9 mouse cellular contexts compared by ENCODE assay signal in the genomic region with DNA sequence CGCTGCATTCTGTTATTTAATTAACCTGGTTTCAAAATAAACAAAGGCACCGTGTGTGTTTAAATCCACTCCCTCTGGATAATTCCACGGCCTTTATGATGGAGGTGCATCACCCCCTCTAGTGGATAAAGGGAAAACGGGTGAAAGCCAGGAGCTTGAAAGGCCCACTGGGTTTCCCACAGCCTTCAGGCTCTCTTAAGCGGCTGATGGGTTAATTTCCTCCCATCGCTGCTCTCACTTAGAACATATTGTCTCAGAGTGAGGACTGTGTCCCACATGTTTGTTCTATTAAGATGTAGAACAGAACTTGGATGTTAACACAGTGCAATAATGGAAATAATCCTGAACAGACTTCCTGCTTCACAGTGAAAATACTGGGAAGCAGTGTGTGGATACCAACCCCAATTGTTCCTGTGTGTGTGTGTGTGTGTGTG. TPM values are rescaled to one million over a fixed set of nuclear protein-coding genes. Genes with fewer than 3 reads are reported as not detected.
DNase-seq lines count a peak whose midpoint lies in the region; ATAC-seq and TF ChIP-seq lines count a peak whose summit lies in the region.
"Had no signal": no experiment of that assay in that cellular context is flagged by ENCODE, and none has a peak within 500 bp of the region (broad histone marks: within the 10 kb centered on the region; RNA-seq: fewer than 3 reads in every experiment).

No protein-coding gene starts in this region.

- H3K27ac ChIP-seq in liver, adult 2 months (replicated peaks; ENCODE audit: insufficient read depth, low read depth, low read length) = no peak overlapping the region
- H3K27ac ChIP-seq in liver, embryonic 12.5 days = no peak overlapping the region
- H3K27ac ChIP-seq in lung, embryonic 16.5 days (ENCODE audit: low read length) = no peak overlapping the region
- H3K27ac ChIP-seq: liver, embryonic 15.5 days had no signal

- intact Hi-C loops in heart, postnatal 10 days (cut with DNase I) = loop anchor here (5.0 kb wide), 3 partner anchors 168 to 473 kb away; no protein-coding TSS in a partner anchor

- 9% methylated on average over 6 of the region's 6 CpGs for WGBS in liver, adult 2 months
- WGBS in liver, embryonic 12.5 days (ENCODE audit: insufficient replicate concordance) = 28% methylated on average over 6 of the region's 6 CpGs
- WGBS in lung, embryonic 16.5 days = 6% methylated on average over 6 of the region's 6 CpGs

- no peak overlapping the region for H3K9ac ChIP-seq in liver, adult 2 months (ENCODE audit: low read depth, low read length)
- H3K9ac ChIP-seq in liver, embryonic 12.5 days = no peak overlapping the region
- no peak overlapping the region for H3K9ac ChIP-seq in lung, embryonic 16.5 days (ENCODE audit: low read length)
- H3K9ac ChIP-seq: liver, embryonic 15.5 days had no signal

- no peak overlapping the region for H3K4me2 ChIP-seq in liver, embryonic 12.5 days
- H3K4me2 ChIP-seq in lung, embryonic 16.5 days (ENCODE audit: low read depth, low read length) = no peak overlapping the region
- H3K4me2 ChIP-seq: liver, embryonic 15.5 days had no signal

- H3K27me3 ChIP-seq in liver, adult 2 months (ENCODE audit: control insufficient read depth, insufficient read depth, low read length) = no peaks in the 10 kb centered on the region
- H3K27me3 ChIP-seq in liver, embryonic 12.5 days (replicated peaks) = no peaks in the 10 kb centered on the region
- no peaks in the 10 kb centered on the region for H3K27me3 ChIP-seq in lung, embryonic 16.5 days (ENCODE audit: control insufficient read depth, insufficient read depth, low read depth, low read length)
- H3K27me3 ChIP-seq: liver, embryonic 15.5 days had no signal

- H3K4me1 ChIP-seq in liver, adult 2 months (ENCODE audit: control insufficient read depth, insufficient read depth, low read length) = peaks cover 2% of the 10 kb centered on the region; the same call in 1 of the 2 replicates
- H3K4me1 ChIP-seq in liver, embryonic 12.5 days = peaks cover 7% of the 10 kb centered on the region
- H3K4me1 ChIP-seq in lung, embryonic 16.5 days (replicated peaks; ENCODE audit: control insufficient read depth, insufficient read depth, low read length) = no peaks in the 10 kb centered on the region; the same call in 1 of the 2 replicates
- H3K4me1 ChIP-seq: liver, embryonic 15.5 days had no signal

- peak; percentile 34; the same call in 1 of the 2 replicates for TF ChIP-seq CTCF in liver, adult 2 months (IDR thresholded peaks at IDR 0.05; ENCODE audit: low read depth, low read length)

- no peaks in the 10 kb centered on the region for H3K36me3 ChIP-seq in liver, adult 2 months (ENCODE audit: control insufficient read depth, insufficient read depth, low read length)
- no peaks in the 10 kb centered on the region for H3K36me3 ChIP-seq in liver, embryonic 12.5 days
- no peaks in the 10 kb centered on the region for H3K36me3 ChIP-seq in lung, embryonic 16.5 days (ENCODE audit: control insufficient read depth, insufficient read depth, low read length)
- H3K36me3 ChIP-seq: liver, embryonic 15.5 days had no signal

- no peaks in the 10 kb centered on the region for H3K79me2 ChIP-seq in liver, adult 2 months (ENCODE audit: control insufficient read depth, insufficient read depth, low read length)

- no peak overlapping the region for H3K4me3 ChIP-seq in liver, adult 2 months (ENCODE audit: insufficient read depth, low read depth, low read length)
- no peak overlapping the region for H3K4me3 ChIP-seq in liver, embryonic 12.5 days
- no peak overlapping the region for H3K4me3 ChIP-seq in lung, embryonic 16.5 days (ENCODE audit: low read length)
- H3K4me3 ChIP-seq: liver, embryonic 15.5 days had no signal

- DNase-seq in liver, adult 2 months (ENCODE audit: extremely low read depth, low read depth, low spot score) = peak; percentile 74
- peak; percentile 86 for DNase-seq in embryo, embryonic 10.5 days (ENCODE audit: low spot score)
- peak; percentile 48 to 65 for DNase-seq in heart, postnatal 10 days
- DNase-seq in kidney, postnatal 4 days = peak; percentile 36 to 50
- peak; percentile 70 to 74 for DNase-seq in right cerebral cortex, postnatal 10 days (ENCODE audit: low spot score in 2 of 2)

- H3K9me3 ChIP-seq in liver, embryonic 12.5 days (replicated peaks) = no peaks in the 10 kb centered on the region
- no peaks in the 10 kb centered on the region for H3K9me3 ChIP-seq in lung, embryonic 16.5 days (ENCODE audit: control insufficient read depth, low read length)
- H3K9me3 ChIP-seq: liver, embryonic 15.5 days had no signal

- TF ChIP-seq POLR2A in liver, adult 2 months (IDR thresholded peaks at IDR 0.05; ENCODE audit: extremely low read depth, insufficient read depth, low read length) = no peak

- ATAC-seq in liver, embryonic 12.5 days = no peak
- ATAC-seq in lung, embryonic 16.5 days (ENCODE audit: low read depth) = peak; percentile 45; the same call in 1 of the 2 replicates
- no peak for ATAC-seq in activated CD4-positive, CD25-positive, alpha-beta regulatory T cell, adult 4 months

RNA-seq across cellular contexts. Expression of a gene that starts 33.2 kb away (rescaled TPM):
- 31.6 and 37.5 TPM in 2 replicates for total RNA-seq in liver, adult 2 months (2014; rRNA removed)
- 6.7 and 7.5 TPM in 2 replicates for polyA plus RNA-seq in liver, adult 2 months (2012; rRNA removed)
- 5.9 and 6.2 TPM in 2 replicates for polyA plus RNA-seq in liver, embryonic 12.5 days (2016; fragmentation: Nextera tagmentation; extraction: Ambion mirVana)
- total RNA-seq in heart, postnatal 10 days (2021) = 1 to 10 TPM; 3.4 to 5.5 TPM
- 22.9 and 23.6 TPM in 2 replicates for polyA plus RNA-seq in lung, embryonic 16.5 days (2015; fragmentation: Nextera tagmentation; extraction: Ambion mirVana)
- polyA plus RNA-seq in activated CD4-positive, CD25-positive, alpha-beta regulatory T cell, adult 4 months (2017; shearing (Covaris generic)) = under 1 TPM; 0.08 to 0.37 TPM
